Comparison of ENCODE assay signal across 18 mouse cellular contexts in the genomic region with DNA sequence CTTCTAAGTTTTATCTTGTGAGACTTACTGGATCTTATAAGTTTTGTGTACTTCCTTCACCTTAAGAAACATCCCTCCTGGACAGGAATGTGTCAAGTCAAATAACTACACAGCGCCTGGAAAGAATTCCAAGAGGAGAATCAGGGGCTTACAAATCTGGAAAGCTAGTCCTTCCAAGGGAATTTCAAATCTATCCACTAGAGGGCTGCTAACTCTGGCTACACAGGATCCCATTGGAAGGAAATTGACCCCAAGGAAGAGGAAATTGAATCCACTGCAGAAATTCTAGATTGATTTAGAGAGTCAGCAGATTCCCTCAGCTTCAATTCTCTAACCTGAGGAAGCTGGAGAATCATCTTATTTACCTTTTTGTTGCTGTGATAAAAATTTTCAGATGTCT.
DNase-seq lines count a peak whose midpoint lies in the region; ATAC-seq and TF ChIP-seq lines count a peak whose summit lies in the region.
"Had no signal": no experiment of that assay in that cellular context is flagged by ENCODE, and none has a peak within 500 bp of the region (broad histone marks: within the 10 kb centered on the region; RNA-seq: fewer than 3 reads in every experiment).

No protein-coding gene starts in this region.

- no peak for TF ChIP-seq EP300 in heart, adult 2 months (IDR thresholded peaks at IDR 0.05; ENCODE audit: insufficient read depth, low read depth, low read length)

- DNase-seq in heart, adult 2 months = no peak
- DNase-seq in heart, adult 11 months = no peak
- DNase-seq in lung, embryonic 14.5 days = peak; percentile 26
- no peak for DNase-seq in lung, adult 2 months
- no peak for DNase-seq in Patski (ENCODE audit: low read depth, low spot score)
- peak; percentile 5 for DNase-seq in embryonic facial prominence, embryonic 14.5 days (ENCODE audit: low spot score)
- no peak for DNase-seq in right cerebral cortex, postnatal 10 days (ENCODE audit: low spot score in 2 of 2)
- DNase-seq in gastrocnemius, adult 18-20 months (ENCODE audit: low spot score) = no peak
- DNase-seq: cerebellum, adult 11-12 months; heart, postnatal 4 days; kidney, postnatal 10 days; left cerebral cortex, postnatal 4 days; lung, postnatal 36 days had no signal

- in situ Hi-C loops in Patski (cut with MboI; ENCODE audit: low pct_unique_long_range_greater_than_20kb) = no loop called here

- CTCF ChIA-PET in Patski (lab: Charles Lee) = no interaction called here

- H3K4me3 ChIP-seq in heart, adult 2 months = no peak overlapping the region
- H3K4me3 ChIP-seq in lung, embryonic 14.5 days (ENCODE audit: low read depth, low read length) = no peak overlapping the region
- no peak overlapping the region for H3K4me3 ChIP-seq in lung, adult 2 months (replicated peaks; ENCODE audit: extremely low read depth, low read depth, low read length)
- no peak overlapping the region for H3K4me3 ChIP-seq in embryonic facial prominence, embryonic 14.5 days (ENCODE audit: low read depth, low read length)
- H3K4me3 ChIP-seq: erythroblast, embryonic 14.5 days; heart, embryonic 13.5 days; midbrain, embryonic 13.5 days had no signal

- H3K36me3 ChIP-seq in heart, adult 2 months (ENCODE audit: control insufficient read depth, insufficient read depth, low read length) = no peaks in the 10 kb centered on the region
- H3K36me3 ChIP-seq in lung, embryonic 14.5 days (ENCODE audit: insufficient read depth) = no peaks in the 10 kb centered on the region
- no peaks in the 10 kb centered on the region for H3K36me3 ChIP-seq in embryonic facial prominence, embryonic 14.5 days (ENCODE audit: control insufficient read depth, insufficient read depth, low read length)
- H3K36me3 ChIP-seq: heart, embryonic 13.5 days; midbrain, embryonic 13.5 days had no signal

- WGBS in heart, adult 2 months = 59% methylated on average over 1 of the region's 1 CpGs
- 56% methylated on average over 1 of the region's 1 CpGs for WGBS in lung, embryonic 14.5 days
- WGBS in lung, adult 2 months = 41% methylated on average over 1 of the region's 1 CpGs
- WGBS in embryonic facial prominence, embryonic 14.5 days = 53% methylated on average over 1 of the region's 1 CpGs

- no peak overlapping the region for H3K27ac ChIP-seq in heart, adult 2 months
- no peak overlapping the region for H3K27ac ChIP-seq in lung, embryonic 14.5 days (ENCODE audit: low read depth)
- H3K27ac ChIP-seq in embryonic facial prominence, embryonic 14.5 days (replicated peaks; ENCODE audit: low read depth, low read length) = no peak overlapping the region
- H3K27ac ChIP-seq: heart, embryonic 13.5 days; liver, embryonic 14.5 days; midbrain, embryonic 13.5 days had no signal

- no peak overlapping the region for H3K4me2 ChIP-seq in lung, embryonic 14.5 days
- no peak overlapping the region for H3K4me2 ChIP-seq in embryonic facial prominence, embryonic 14.5 days (ENCODE audit: low read depth, low read length)
- H3K4me2 ChIP-seq: heart, embryonic 13.5 days; midbrain, embryonic 13.5 days had no signal

- no peak for ATAC-seq in lung, embryonic 14.5 days (ENCODE audit: insufficient read depth)
- ATAC-seq in Patski = no peak
- no peak for ATAC-seq in embryonic facial prominence, embryonic 14.5 days (ENCODE audit: low read depth)
- ATAC-seq: activated CD4-positive, CD25-positive, alpha-beta regulatory T cell, adult 4 months; midbrain, embryonic 13.5 days had no signal

- POLR2A ChIA-PET in Patski (lab: Charles Lee) = no interaction called here

- TF ChIP-seq POLR2A in heart, adult 2 months (IDR thresholded peaks at IDR 0.05; ENCODE audit: insufficient read depth, low read depth, low read length) = no peak
- TF ChIP-seq POLR2A in lung, adult 2 months (IDR thresholded peaks at IDR 0.05; ENCODE audit: borderline replicate concordance, extremely low read depth, low read depth, low read length) = no peak

- H3K9ac ChIP-seq in heart, adult 2 months (ENCODE audit: low read depth, low read length) = no peak overlapping the region
- no peak overlapping the region for H3K9ac ChIP-seq in lung, embryonic 14.5 days
- H3K9ac ChIP-seq in embryonic facial prominence, embryonic 14.5 days (ENCODE audit: low read depth, low read length) = no peak overlapping the region
- H3K9ac ChIP-seq: heart, embryonic 13.5 days; liver, embryonic 14.5 days; midbrain, embryonic 13.5 days had no signal

- no peaks in the 10 kb centered on the region for H3K79me2 ChIP-seq in heart, adult 2 months (replicated peaks; ENCODE audit: control insufficient read depth, insufficient read depth, low read length)

- peak; percentile 30; the same call in 1 of the 2 replicates for TF ChIP-seq CTCF in heart, adult 2 months (IDR thresholded peaks at IDR 0.05)
- TF ChIP-seq CTCF in lung, embryonic 14.5 days (IDR thresholded peaks at IDR 0.05; ENCODE audit: low read depth) = peak; percentile 36
- no peak for TF ChIP-seq CTCF in lung, adult 2 months (IDR thresholded peaks at IDR 0.05; ENCODE audit: insufficient read depth, low read length)
- peak; percentile 27 for TF ChIP-seq CTCF in Patski (IDR thresholded peaks at IDR 0.05)

- no peaks in the 10 kb centered on the region for H3K9me3 ChIP-seq in lung, embryonic 14.5 days (ENCODE audit: low read depth, low read length)
- no peaks in the 10 kb centered on the region for H3K9me3 ChIP-seq in embryonic facial prominence, embryonic 14.5 days (ENCODE audit: control insufficient read depth, low read length)
- H3K9me3 ChIP-seq: heart, embryonic 13.5 days; midbrain, embryonic 13.5 days had no signal

- no peaks in the 10 kb centered on the region for H3K4me1 ChIP-seq in heart, adult 2 months (ENCODE audit: control insufficient read depth, insufficient read depth, low read length)
- no peaks in the 10 kb centered on the region for H3K4me1 ChIP-seq in lung, embryonic 14.5 days (ENCODE audit: insufficient read depth)
- H3K4me1 ChIP-seq in lung, adult 2 months (ENCODE audit: control insufficient read depth, insufficient read depth, low read length) = no peaks in the 10 kb centered on the region
- H3K4me1 ChIP-seq in embryonic facial prominence, embryonic 14.5 days (ENCODE audit: control insufficient read depth, insufficient read depth, low read length) = no peaks in the 10 kb centered on the region
- H3K4me1 ChIP-seq: heart, embryonic 13.5 days; midbrain, embryonic 13.5 days had no signal

- H3K27me3 ChIP-seq in heart, adult 2 months (ENCODE audit: control insufficient read depth, insufficient read depth, low read length) = no peaks in the 10 kb centered on the region
- H3K27me3 ChIP-seq in lung, embryonic 14.5 days (ENCODE audit: insufficient read depth, low read length) = no peaks in the 10 kb centered on the region
- H3K27me3 ChIP-seq in Patski = no peaks in the 10 kb centered on the region
- no peaks in the 10 kb centered on the region for H3K27me3 ChIP-seq in embryonic facial prominence, embryonic 14.5 days (replicated peaks; ENCODE audit: control insufficient read depth, insufficient read depth, low read length)
- H3K27me3 ChIP-seq: heart, embryonic 13.5 days; midbrain, embryonic 13.5 days had no signal

- intact Hi-C loops in heart, adult 2 months (cut with DNase I) = no loop called here

Comparison
In these comparisons a context has a peak if more than half of its experiments do, and no peak if none do; other contexts are left out.
1. DNase-seq: peak in lung, embryonic 14.5 days (single experiment) and embryonic facial prominence, embryonic 14.5 days (single experiment); none in heart, adult 2 months (0 of 2), heart, adult 11 months (single experiment), lung, adult 2 months (single experiment), Patski (single experiment), right cerebral cortex, postnatal 10 days (0 of 2) and gastrocnemius, adult 18-20 months (single experiment).